Mouse (Mus musculus): Measurements from ENCODE around the gene Tmem117.

DNA sequence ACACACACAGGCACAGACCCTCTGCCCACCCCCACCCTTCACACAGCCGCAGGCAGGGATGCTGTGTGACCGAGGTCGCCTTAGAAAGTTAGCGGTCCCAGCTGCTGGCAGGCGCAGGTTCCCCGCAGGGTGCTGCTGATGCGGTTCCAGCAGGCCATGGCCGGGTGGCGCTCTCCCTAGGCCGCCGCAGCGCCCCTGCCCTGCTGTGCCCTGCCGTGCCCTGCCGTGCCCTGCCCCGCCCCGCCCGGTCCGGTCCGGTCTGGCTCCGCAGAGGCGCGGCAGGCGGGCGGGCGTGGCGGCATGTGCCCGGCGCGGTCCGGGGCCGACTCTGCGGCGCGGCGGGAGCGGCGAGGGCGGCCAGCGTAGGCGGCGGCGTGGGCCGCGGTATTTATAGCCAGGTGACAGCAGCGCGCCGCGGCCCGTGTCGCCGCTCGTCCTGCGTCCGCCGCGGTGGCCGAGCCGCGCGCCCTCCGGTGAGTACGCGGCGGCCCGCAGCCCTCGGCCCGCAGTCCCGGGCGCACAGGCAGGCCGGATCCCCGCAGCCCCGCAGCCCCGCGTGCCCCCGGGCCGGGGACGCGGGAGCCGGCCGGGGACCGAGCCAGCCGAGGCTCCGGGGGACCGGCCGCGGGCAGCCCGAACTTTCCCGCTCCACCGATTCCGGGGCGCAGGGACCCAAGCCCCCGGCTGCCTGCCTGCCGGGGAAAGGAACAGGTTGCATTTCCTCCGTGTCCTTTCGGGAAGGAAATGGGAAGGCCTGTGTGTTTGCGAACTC is at the start of gene Tmem117:
- TF ChIP-seq CTCF (IDR thresholded peaks at IDR 0.05; ENCODE audit: control insufficient read depth, insufficient read depth, insufficient replicate concordance, low read depth, low read length) (no peak), POLR2A (IDR thresholded peaks at IDR 0.05; ENCODE audit: control insufficient read depth, low read depth, low read length) (no peak)

Data from testis, adult 2 months (tissue).